Mouse (Mus musculus): ENCODE results near the gene Gkn3. TPM values are rescaled to one million over a fixed set of nuclear protein-coding genes. Genes with fewer than 3 reads are reported as not detected.

Gkn3 gene
- polyA plus RNA-seq, 1 experiment = not detected

GRCm38 (mm10) chr6:87399886-87400566, 11.3 kb upstream of the Gkn3 start:
- Histone ChIP-seq H3K27me3 (ENCODE audit: control insufficient read depth, insufficient read depth, insufficient read length) (peaks cover 10% of the 10 kb centered on the region), H3ac (ENCODE audit: control insufficient read depth, insufficient read length) (no peak overlapping the region), H3K79me2 (ENCODE audit: control insufficient read depth, insufficient read depth) (no peaks in the 10 kb centered on the region), H3K4me2 (ENCODE audit: low read depth) (no peak overlapping the region), H3K4me3 (no peak overlapping the region), H3K36me3 (ENCODE audit: control insufficient read depth, insufficient read depth) (no peaks in the 10 kb centered on the region)
- no peak for TF ChIP-seq MYOD1 (IDR thresholded peaks at IDR 0.05; ENCODE audit: control insufficient read depth in 1 of 3, insufficient read length in 2 of 3, low read depth in 2 of 3)
- TF ChIP-seq POLR2AphosphoS2 (IDR thresholded peaks at IDR 0.05; ENCODE audit: insufficient read length, low read depth) = no peak
- TF ChIP-seq MYOG (IDR thresholded peaks at IDR 0.05; ENCODE audit: control insufficient read depth in 1 of 3, insufficient read depth in 1 of 3, insufficient read length in 2 of 3, low read depth in 2 of 3) = no peak
- no peak for TF ChIP-seq TCF12 (IDR thresholded peaks at IDR 0.05; ENCODE audit: insufficient read depth, poor library complexity, severe bottlenecking)
- no peak for TF ChIP-seq CEBPB (IDR thresholded peaks at IDR 0.05; ENCODE audit: insufficient read depth, poor library complexity, severe bottlenecking)
- no peak for TF ChIP-seq MAX (IDR thresholded peaks at IDR 0.05; ENCODE audit: low read depth)
- no peak for TF ChIP-seq USF1 (IDR thresholded peaks at IDR 0.05; ENCODE audit: low read depth)
- TF ChIP-seq SRF (IDR thresholded peaks at IDR 0.05; ENCODE audit: control insufficient read depth, insufficient read length, low read depth) = no peak
- no peak for TF ChIP-seq E2F4 (IDR thresholded peaks at IDR 0.05; ENCODE audit: insufficient read depth)
- no peak for TF ChIP-seq POLR2A (IDR thresholded peaks at IDR 0.05; ENCODE audit: insufficient read length, low read depth)
- no peak for TF ChIP-seq REST (IDR thresholded peaks at IDR 0.05; ENCODE audit: insufficient read depth, insufficient read length)
- TF ChIP-seq TCF3 (IDR thresholded peaks at IDR 0.05; ENCODE audit: insufficient read length, low read depth) = no peak

- Histone ChIP-seq H3K4me2 (ENCODE audit: low read depth) (no peak overlapping the region), H3K36me3 (ENCODE audit: control insufficient read depth, insufficient read depth) (no peaks in the 10 kb centered on the region), H3K27me3 (ENCODE audit: control insufficient read depth, insufficient read depth, insufficient read length) (peaks cover 10% of the 10 kb centered on the region), H3K4me3 (no peak overlapping the region), H3K79me2 (ENCODE audit: control insufficient read depth, insufficient read depth) (no peaks in the 10 kb centered on the region), H3ac (ENCODE audit: control insufficient read depth, insufficient read length) (no peak overlapping the region)
- no peak for TF ChIP-seq TCF3 (IDR thresholded peaks at IDR 0.05; ENCODE audit: insufficient read length, low read depth)
- no peak for TF ChIP-seq SRF (IDR thresholded peaks at IDR 0.05; ENCODE audit: control insufficient read depth, insufficient read length, low read depth)
- no peak for TF ChIP-seq MYOG (IDR thresholded peaks at IDR 0.05; ENCODE audit: control insufficient read depth in 1 of 3, insufficient read depth in 1 of 3, insufficient read length in 2 of 3, low read depth in 2 of 3)
- TF ChIP-seq REST (IDR thresholded peaks at IDR 0.05; ENCODE audit: insufficient read depth, insufficient read length) = no peak
- TF ChIP-seq E2F4 (IDR thresholded peaks at IDR 0.05; ENCODE audit: insufficient read depth) = no peak
- no peak for TF ChIP-seq MYOD1 (IDR thresholded peaks at IDR 0.05; ENCODE audit: control insufficient read depth in 1 of 3, insufficient read length in 2 of 3, low read depth in 2 of 3)
- no peak for TF ChIP-seq POLR2A (IDR thresholded peaks at IDR 0.05; ENCODE audit: insufficient read length, low read depth)
- TF ChIP-seq TCF12 (IDR thresholded peaks at IDR 0.05; ENCODE audit: insufficient read depth, poor library complexity, severe bottlenecking) = no peak
- TF ChIP-seq USF1 (IDR thresholded peaks at IDR 0.05; ENCODE audit: low read depth) = no peak
These were observed 10.4 kb upstream of the Gkn3 start for GRCm38 (mm10) chr6:87399137-87399536.

- Histone ChIP-seq H3K4me3 (no peak overlapping the region), H3K27me3 (ENCODE audit: control insufficient read depth, insufficient read depth, insufficient read length) (peaks cover 10% of the 10 kb centered on the region), H3ac (ENCODE audit: control insufficient read depth, insufficient read length) (no peak overlapping the region), H3K4me2 (ENCODE audit: low read depth) (no peak overlapping the region), H3K79me2 (ENCODE audit: control insufficient read depth, insufficient read depth) (no peaks in the 10 kb centered on the region), H3K36me3 (ENCODE audit: control insufficient read depth, insufficient read depth) (no peaks in the 10 kb centered on the region)
- no peak for TF ChIP-seq REST (IDR thresholded peaks at IDR 0.05; ENCODE audit: insufficient read depth, insufficient read length)
- TF ChIP-seq MAX (IDR thresholded peaks at IDR 0.05; ENCODE audit: low read depth) = no peak
- TF ChIP-seq SRF (IDR thresholded peaks at IDR 0.05; ENCODE audit: control insufficient read depth, insufficient read length, low read depth) = no peak
- no peak for TF ChIP-seq CEBPB (IDR thresholded peaks at IDR 0.05; ENCODE audit: insufficient read depth, poor library complexity, severe bottlenecking)
- TF ChIP-seq TCF12 (IDR thresholded peaks at IDR 0.05; ENCODE audit: insufficient read depth, poor library complexity, severe bottlenecking) = no peak
- no peak for TF ChIP-seq MYOG (IDR thresholded peaks at IDR 0.05; ENCODE audit: control insufficient read depth in 1 of 3, insufficient read depth in 1 of 3, insufficient read length in 2 of 3, low read depth in 2 of 3)
- TF ChIP-seq POLR2A (IDR thresholded peaks at IDR 0.05; ENCODE audit: insufficient read length, low read depth) = no peak
These were observed 6.0 kb upstream of the Gkn3 start for GRCm38 (mm10) chr6:87394783-87395182.

GRCm38 (mm10) chr6:87393466-87394205, 4.9 kb upstream of the Gkn3 start:
- Histone ChIP-seq H3K4me3 (no peak overlapping the region), H3K79me2 (ENCODE audit: control insufficient read depth, insufficient read depth) (no peaks in the 10 kb centered on the region), H3K36me3 (ENCODE audit: control insufficient read depth, insufficient read depth) (no peaks in the 10 kb centered on the region), H3K27me3 (ENCODE audit: control insufficient read depth, insufficient read depth, insufficient read length) (peaks cover 10% of the 10 kb centered on the region), H3K4me2 (ENCODE audit: low read depth) (no peak overlapping the region), H3ac (ENCODE audit: control insufficient read depth, insufficient read length) (no peak overlapping the region)
- TF ChIP-seq TCF3 (IDR thresholded peaks at IDR 0.05; ENCODE audit: insufficient read length, low read depth) = no peak

- Histone ChIP-seq H3K4me2 (ENCODE audit: low read depth) (no peak overlapping the region), H3K27me3 (ENCODE audit: control insufficient read depth, insufficient read depth, insufficient read length) (no peaks in the 10 kb centered on the region), H3K79me2 (ENCODE audit: control insufficient read depth, insufficient read depth) (no peaks in the 10 kb centered on the region), H3K36me3 (ENCODE audit: control insufficient read depth, insufficient read depth) (no peaks in the 10 kb centered on the region), H3ac (ENCODE audit: control insufficient read depth, insufficient read length) (no peak overlapping the region), H3K4me3 (no peak overlapping the region)
- TF ChIP-seq TCF12 (IDR thresholded peaks at IDR 0.05; ENCODE audit: insufficient read depth, poor library complexity, severe bottlenecking) (no peak), POLR2A (IDR thresholded peaks at IDR 0.05; ENCODE audit: insufficient read length, low read depth) (no peak), POLR2AphosphoS2 (IDR thresholded peaks at IDR 0.05; ENCODE audit: insufficient read length, low read depth) (no peak), MYOD1 (IDR thresholded peaks at IDR 0.05; ENCODE audit: control insufficient read depth in 1 of 3, insufficient read length in 2 of 3, low read depth in 2 of 3) (no peak), MYOG (IDR thresholded peaks at IDR 0.05; ENCODE audit: control insufficient read depth in 1 of 3, insufficient read depth in 1 of 3, insufficient read length in 2 of 3, low read depth in 2 of 3) (no peak), SRF (IDR thresholded peaks at IDR 0.05; ENCODE audit: control insufficient read depth, insufficient read length, low read depth) (no peak), TCF3 (IDR thresholded peaks at IDR 0.05; ENCODE audit: insufficient read length, low read depth) (no peak), CEBPB (IDR thresholded peaks at IDR 0.05; ENCODE audit: insufficient read depth, poor library complexity, severe bottlenecking) (no peak), REST (IDR thresholded peaks at IDR 0.05; ENCODE audit: insufficient read depth, insufficient read length) (no peak), MAX (IDR thresholded peaks at IDR 0.05; ENCODE audit: low read depth) (no peak), E2F4 (IDR thresholded peaks at IDR 0.05; ENCODE audit: insufficient read depth) (no peak), USF1 (IDR thresholded peaks at IDR 0.05; ENCODE audit: low read depth) (no peak)
These were observed 787 bp upstream of the Gkn3 start for GRCm38 (mm10) chr6:87389455-87389989.
